Mouse (Mus musculus) layer of hippocampus, adult 2 months (tissue): Measurements from ENCODE around the gene Pik3cg. TPM values are rescaled to one million over a fixed set of nuclear protein-coding genes. Genes with fewer than 3 reads are reported as not detected.
"Not testable (repeated sequence)": the region's sequence is repeated elsewhere in the genome, so short reads cannot be mapped to it uniquely, and the experiment has no call there.

Experiments used
- DNase-seq, 2 experiments: peaks; one replicate each; pipeline ENCODE4 v3.0.0; 2022; ENCODE audit warnings: low spot score in 2 of 2
- H3K27ac ChIP-seq: fragments of 200-600 bp; 2 replicates; pipeline ENCODE4 v1.8.1; 2022
- H3K4me3 ChIP-seq: fragments of 200-600 bp; 2 replicates; pipeline ENCODE4 v1.8.1; 2022; ENCODE audit warnings: mild to moderate bottlenecking
- CTCF ChIP-seq: fragments of 200-600 bp; conservative IDR thresholded peaks from 2 replicates; pipeline ENCODE4 v1.8.1; 2022; ENCODE audit warnings: antibody characterized with exemption, mild to moderate bottlenecking, moderate library complexity
- long read RNA-seq, 2 experiments: library from polyadenylated mRNA; stranded (forward); transcript quantifications; one replicate each; pipeline ENCODE4 v2.0.0; 2021; ENCODE audit warnings: borderline mapping rate in 2 of 2
- total RNA-seq, 2 experiments: library from RNA; stranded (reverse); gene quantifications; 2 replicates each; pipeline ENCODE4 v1.2.3; 2021

Gene Pik3cg
- 1 to 10 TPM; 4.2 to 4.8 TPM for total RNA-seq
- long read RNA-seq, experiment 1, partial matches to known transcripts = 0 of 2 reads
- long read RNA-seq, experiment 1, other reads (novel, unspliced or antisense) = 1 of 2 reads
- long read RNA-seq, experiment 2, partial matches to known transcripts = 2 of 3 reads
- long read RNA-seq, experiment 2, other reads (novel, unspliced or antisense) = 0 of 3 reads

- no peak for TF ChIP-seq CTCF
- Histone ChIP-seq H3K4me3 (peak within 1 kb of the TSS; percentile 25), H3K27ac (peak within 1 kb of the TSS; percentile 19; the same call in 1 of the 2 replicates)
- DNase-seq = no peak
These were observed at the start of gene Pik3cg for GRCm38 (mm10) chr12:32207948-32208891. Gene Pik3cg, minus strand, starts transcription at chr12:32208659.

- no peak for DNase-seq
- Histone ChIP-seq H3K4me3 (no peak overlapping the region), H3K27ac (no peak overlapping the region)
- TF ChIP-seq CTCF = no peak
These were observed 40.0 kb upstream of the Pik3cg start for GRCm38 (mm10) chr12:32248483-32248882.

GRCm38 (mm10) chr12:32245566-32246233 is 37.2 kb upstream of the Pik3cg start:
- DNase-seq = peak in 1 of 2 experiments; percentile 37
- Histone ChIP-seq H3K4me3 (no peak overlapping the region), H3K27ac (no peak overlapping the region)
- peak; percentile 86 for TF ChIP-seq CTCF

- H3K4me3 ChIP-seq = no peak overlapping the region
- no peak for TF ChIP-seq CTCF
- H3K27ac ChIP-seq = no peak overlapping the region
- DNase-seq = no peak
These were observed 35.1 kb upstream of the Pik3cg start for GRCm38 (mm10) chr12:32243586-32243985.

- H3K4me3 ChIP-seq, H3K27ac ChIP-seq, DNase-seq: not testable (repeated sequence)
These were observed 30.7 kb upstream of the Pik3cg start for GRCm38 (mm10) chr12:32239134-32239533.

- Histone ChIP-seq H3K4me3 (no peak overlapping the region), H3K27ac (peak overlapping the region; percentile 72)
- TF ChIP-seq CTCF = no peak
- DNase-seq = peak; percentile 11 to 31
These were observed 30.0 kb upstream of the Pik3cg start for GRCm38 (mm10) chr12:32238433-32238832.

- H3K4me3 ChIP-seq = no peak overlapping the region
- H3K27ac ChIP-seq = peak overlapping the region; percentile 72
- TF ChIP-seq CTCF = no peak
- DNase-seq = no peak
These were observed 29.4 kb upstream of the Pik3cg start for GRCm38 (mm10) chr12:32237839-32238238.

GRCm38 (mm10) chr12:32237139-32237538 is 28.7 kb upstream of the Pik3cg start:
- peak overlapping the region; percentile 72; the same call in 1 of the 2 replicates for H3K27ac ChIP-seq
- TF ChIP-seq CTCF = no peak
- no peak for DNase-seq
- H3K4me3 ChIP-seq = no peak overlapping the region

- Histone ChIP-seq H3K27ac (no peak overlapping the region), H3K4me3 (no peak overlapping the region)
- no peak for DNase-seq
- no peak for TF ChIP-seq CTCF
These were observed 28.0 kb upstream of the Pik3cg start for GRCm38 (mm10) chr12:32236450-32236849.

GRCm38 (mm10) chr12:32233871-32234270 is 25.4 kb upstream of the Pik3cg start:
- H3K4me3 ChIP-seq = no peak overlapping the region
- no peak for DNase-seq
- TF ChIP-seq CTCF = no peak
- H3K27ac ChIP-seq = no peak overlapping the region

- Histone ChIP-seq H3K4me3 (no peak overlapping the region), H3K27ac (no peak overlapping the region)
- no peak for TF ChIP-seq CTCF
- DNase-seq = no peak
These were observed 22.9 kb upstream of the Pik3cg start for GRCm38 (mm10) chr12:32231398-32231797.

- H3K27ac ChIP-seq = no peak overlapping the region
- DNase-seq = no peak
- H3K4me3 ChIP-seq = no peak overlapping the region
- TF ChIP-seq CTCF = no peak
These were observed 15.2 kb upstream of the Pik3cg start for GRCm38 (mm10) chr12:32223629-32224028.

- no peak overlapping the region for H3K4me3 ChIP-seq
- no peak for TF ChIP-seq CTCF
- DNase-seq = no peak
- H3K27ac ChIP-seq = no peak overlapping the region
These were observed 14.4 kb upstream of the Pik3cg start for GRCm38 (mm10) chr12:32222758-32223385.
